In the genomic region with DNA sequence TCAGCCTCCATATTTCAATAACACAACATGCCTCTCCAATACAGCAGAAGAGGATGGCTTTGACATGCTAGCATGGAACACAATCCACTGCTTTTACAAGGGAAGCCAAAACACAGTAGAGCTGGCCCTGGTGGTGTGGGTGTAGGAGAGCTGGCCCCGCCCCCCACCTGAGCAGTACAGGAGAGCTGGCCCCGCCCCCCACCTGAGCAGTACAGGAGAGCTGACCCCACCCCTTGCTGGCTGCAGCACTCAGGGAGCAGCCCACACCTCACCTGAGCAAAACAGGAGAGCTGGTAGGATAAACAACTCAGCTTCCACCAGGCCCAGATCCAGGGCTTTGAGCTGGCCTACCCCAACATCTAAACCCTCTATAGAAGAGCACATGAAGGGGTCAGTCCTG, we compare ENCODE assay signal across 21 mouse cellular contexts. TPM values are rescaled to one million over a fixed set of nuclear protein-coding genes. Genes with fewer than 3 reads are reported as not detected.
DNase-seq lines count a peak whose midpoint lies in the region; ATAC-seq and TF ChIP-seq lines count a peak whose summit lies in the region.
"Had no signal": no experiment of that assay in that cellular context is flagged by ENCODE, and none has a peak within 500 bp of the region (broad histone marks: within the 10 kb centered on the region; RNA-seq: fewer than 3 reads in every experiment).

No protein-coding gene starts in this region.

- H3K36me3 ChIP-seq in kidney, embryonic 16.5 days (ENCODE audit: insufficient read depth, low read length) = no peaks in the 10 kb centered on the region
- no peaks in the 10 kb centered on the region for H3K36me3 ChIP-seq in lung, postnatal 0 days (ENCODE audit: insufficient read depth, low read length)
- H3K36me3 ChIP-seq in stomach, embryonic 16.5 days (ENCODE audit: control insufficient read depth, insufficient read depth, low read length) = no peaks in the 10 kb centered on the region
- no peaks in the 10 kb centered on the region for H3K36me3 ChIP-seq in liver, postnatal 0 days (replicated peaks; ENCODE audit: insufficient read depth, low read length)
- H3K36me3 ChIP-seq: forebrain, embryonic 10.5 days; hindbrain, embryonic 10.5 days; midbrain, embryonic 10.5 days had no signal

- ATAC-seq in kidney, embryonic 16.5 days (ENCODE audit: low FRiP score, low TSS enrichment) = peak; percentile 80
- peak; percentile 40 for ATAC-seq in lung, postnatal 0 days
- peak; percentile 62; the same call in 1 of the 2 replicates for ATAC-seq in stomach, embryonic 16.5 days (ENCODE audit: insufficient read depth, low FRiP score)
- no peak for ATAC-seq in liver, postnatal 0 days

- peaks cover 5% of the 10 kb centered on the region; the same call in 1 of the 2 replicates for H3K4me1 ChIP-seq in kidney, embryonic 16.5 days (ENCODE audit: insufficient read depth, low read length)
- peaks cover 15% of the 10 kb centered on the region for H3K4me1 ChIP-seq in lung, postnatal 0 days (ENCODE audit: insufficient read depth, low read depth, low read length)
- H3K4me1 ChIP-seq in stomach, embryonic 16.5 days (ENCODE audit: control insufficient read depth, insufficient read depth, low read length) = peaks cover 23% of the 10 kb centered on the region
- peaks cover 2% of the 10 kb centered on the region; the same call in 1 of the 2 replicates for H3K4me1 ChIP-seq in liver, postnatal 0 days (ENCODE audit: insufficient read depth)

- WGBS in kidney, embryonic 16.5 days = 63% methylated on average over 2 of the region's 2 CpGs
- 35% methylated on average over 2 of the region's 2 CpGs for WGBS in lung, postnatal 0 days
- 53% methylated on average over 2 of the region's 2 CpGs for WGBS in stomach, embryonic 16.5 days
- WGBS in liver, postnatal 0 days (ENCODE audit: insufficient replicate concordance) = 65% methylated on average over 2 of the region's 2 CpGs

- no peak overlapping the region for H3K4me3 ChIP-seq in kidney, embryonic 16.5 days (ENCODE audit: low read length)
- H3K4me3 ChIP-seq in lung, postnatal 0 days (ENCODE audit: low read depth, low read length) = no peak overlapping the region
- H3K4me3 ChIP-seq in stomach, embryonic 16.5 days (replicated peaks; ENCODE audit: low read length) = no peak overlapping the region
- H3K4me3 ChIP-seq in liver, postnatal 0 days (ENCODE audit: low read depth, low read length) = no peak overlapping the region
- H3K4me3 ChIP-seq: forebrain, embryonic 10.5 days; hindbrain, embryonic 10.5 days; midbrain, embryonic 10.5 days had no signal

- H3K9ac ChIP-seq in kidney, embryonic 16.5 days (replicated peaks; ENCODE audit: low read length) = no peak overlapping the region
- no peak overlapping the region for H3K9ac ChIP-seq in lung, postnatal 0 days (replicated peaks; ENCODE audit: low read depth)
- no peak overlapping the region for H3K9ac ChIP-seq in stomach, embryonic 16.5 days (ENCODE audit: low read length)
- H3K9ac ChIP-seq in liver, postnatal 0 days (replicated peaks) = no peak overlapping the region

- H3K27ac ChIP-seq in kidney, embryonic 16.5 days (ENCODE audit: low read length) = no peak overlapping the region
- peak overlapping the region; percentile 43; the same call in 1 of the 2 replicates for H3K27ac ChIP-seq in lung, postnatal 0 days (ENCODE audit: low read length)
- no peak overlapping the region for H3K27ac ChIP-seq in stomach, embryonic 16.5 days (ENCODE audit: low read length)
- no peak overlapping the region for H3K27ac ChIP-seq in liver, postnatal 0 days (ENCODE audit: low read depth)
- H3K27ac ChIP-seq: forebrain, embryonic 10.5 days; hindbrain, embryonic 10.5 days; midbrain, embryonic 10.5 days had no signal

- TF ChIP-seq CTCF in lung, postnatal 0 days (IDR thresholded peaks at IDR 0.05) = no peak
- TF ChIP-seq CTCF in liver, postnatal 0 days (IDR thresholded peaks at IDR 0.05; ENCODE audit: low read depth) = no peak

- peaks cover 4% of the 10 kb centered on the region; the same call in 1 of the 2 replicates for H3K9me3 ChIP-seq in kidney, embryonic 16.5 days (ENCODE audit: low read length)
- no peaks in the 10 kb centered on the region for H3K9me3 ChIP-seq in lung, postnatal 0 days (ENCODE audit: low read length)
- H3K9me3 ChIP-seq in stomach, embryonic 16.5 days (replicated peaks; ENCODE audit: control insufficient read depth, low read length) = no peaks in the 10 kb centered on the region
- H3K9me3 ChIP-seq in liver, postnatal 0 days (ENCODE audit: low read length) = no peaks in the 10 kb centered on the region
- H3K9me3 ChIP-seq: forebrain, embryonic 10.5 days; hindbrain, embryonic 10.5 days; midbrain, embryonic 10.5 days had no signal

- no peaks in the 10 kb centered on the region for H3K27me3 ChIP-seq in kidney, embryonic 16.5 days (ENCODE audit: insufficient read depth, low read length)
- H3K27me3 ChIP-seq in lung, postnatal 0 days (replicated peaks; ENCODE audit: insufficient read depth, low read length) = no peaks in the 10 kb centered on the region
- no peaks in the 10 kb centered on the region for H3K27me3 ChIP-seq in stomach, embryonic 16.5 days (ENCODE audit: control insufficient read depth, insufficient read depth, low read length)
- H3K27me3 ChIP-seq in liver, postnatal 0 days (ENCODE audit: insufficient read depth, low read length) = no peaks in the 10 kb centered on the region

- DNase-seq in kidney, adult 18-20 months = no peak
- peak; percentile 27 for DNase-seq in kidney, postnatal 14 days
- peak; percentile 69 for DNase-seq in lung, postnatal 0 days (ENCODE audit: low spot score)
- DNase-seq in liver, postnatal 0 days = no peak
- DNase-seq in right cerebral cortex, adult 18-20 months = no peak
- DNase-seq in right cerebral cortex, postnatal 14 days = no peak
- DNase-seq: adrenal gland, adult 2 months; cerebellum, postnatal 14 days; gastrocnemius, postnatal 10 days; heart, adult 18-20 months; right cerebral cortex, postnatal 25 days; thymus, adult 18-20 months had no signal

- H3K4me2 ChIP-seq in kidney, embryonic 16.5 days (replicated peaks; ENCODE audit: low read depth, low read length) = no peak overlapping the region
- H3K4me2 ChIP-seq in lung, postnatal 0 days (replicated peaks; ENCODE audit: low read depth, low read length) = no peak overlapping the region
- H3K4me2 ChIP-seq in stomach, embryonic 16.5 days (ENCODE audit: low read depth, low read length) = no peak overlapping the region
- H3K4me2 ChIP-seq in liver, postnatal 0 days (ENCODE audit: low read depth, low read length) = no peak overlapping the region

- TF ChIP-seq EP300 in lung, postnatal 0 days (IDR thresholded peaks at IDR 0.05) = no peak
- TF ChIP-seq EP300 in liver, postnatal 0 days (IDR thresholded peaks at IDR 0.05; ENCODE audit: low read depth) = no peak

RNA-seq across cellular contexts. Expression of gene Spdye4c, which starts 42.7 kb away (rescaled TPM):
- not detected in 2 replicates for polyA plus RNA-seq in kidney, embryonic 16.5 days (2015; fragmentation: Nextera tagmentation; extraction: Ambion mirVana)
- not detected in 2 replicates for polyA plus RNA-seq in lung, postnatal 0 days (2015; fragmentation: Nextera tagmentation; extraction: Ambion mirVana)
- polyA plus RNA-seq in stomach, embryonic 16.5 days (2015; fragmentation: Nextera tagmentation; extraction: Ambion mirVana) = not detected in 2 replicates
- not detected in 2 replicates for polyA plus RNA-seq in liver, postnatal 0 days (2015; fragmentation: Nextera tagmentation; extraction: Ambion mirVana)
- polyA plus RNA-seq: adrenal gland, adult 2 months; forebrain, embryonic 10.5 days; heart, embryonic 16.5 days; hindbrain, embryonic 10.5 days; limb, embryonic 14.5 days; liver, embryonic 16.5 days; midbrain, embryonic 10.5 days; neural tube, embryonic 11.5 days had no signal

Comparison
In these comparisons a context has a peak if more than half of its experiments do, and no peak if none do; other contexts are left out.
1. DNase-seq: peak in kidney, postnatal 14 days (single experiment) and lung, postnatal 0 days (single experiment); none in kidney, adult 18-20 months (single experiment), liver, postnatal 0 days (single experiment), right cerebral cortex, adult 18-20 months (single experiment) and right cerebral cortex, postnatal 14 days (single experiment).